Mouse (Mus musculus) cortical plate, adult 2 months (tissue): ENCODE data around the gene Clasp2. TPM values are rescaled to one million over a fixed set of nuclear protein-coding genes. Genes with fewer than 3 reads are reported as not detected.
A peak's percentile ranks its signal among the peaks of the same experiment; 100 is the strongest.

Experiments used
- H3K27ac ChIP-seq: fragments of 200-500 bp; 2 replicates; pipeline ENCODE4 v1.5.1; 2012; ENCODE audit warnings: low read length, control low read depth, inconsistent platforms; ENCODE audit not compliant: insufficient read depth
- H3K4me1 ChIP-seq: fragments of 200-500 bp; 2 replicates; pipeline ENCODE4 v1.6.1; 2011; ENCODE audit warnings: low read length; ENCODE audit not compliant: control insufficient read depth, insufficient read depth
- H3K4me3 ChIP-seq: fragments of 200-500 bp; 2 replicates; pipeline ENCODE4 v1.5.1; 2011; ENCODE audit warnings: mild to moderate bottlenecking, low read length, control low read depth; ENCODE audit not compliant: insufficient read depth
- CTCF ChIP-seq: fragments of 200-500 bp; IDR thresholded peaks from 2 replicates; pipeline ENCODE4 v1.5.1; 2011; ENCODE audit warnings: mild to moderate bottlenecking, control low read depth, low read length; ENCODE audit not compliant: insufficient read depth; ENCODE audit errors: extremely low read depth
- POLR2A ChIP-seq: fragments of 200-500 bp; IDR thresholded peaks from 2 replicates; pipeline ENCODE4 v1.6.1; 2011; ENCODE audit warnings: mild to moderate bottlenecking, low read length, control low read depth; ENCODE audit not compliant: insufficient read depth; ENCODE audit errors: extremely low read depth
- polyA plus RNA-seq: library from polyadenylated mRNA; depleted of rRNA; stranded (reverse); fragments of >200 nt; gene quantifications from 2 replicates; pipeline ENCODE4 v1.2.3, GENCODE M21; 2012

Clasp2 gene
- polyA plus RNA-seq, 1 experiment, result 124 TPM

DNA sequence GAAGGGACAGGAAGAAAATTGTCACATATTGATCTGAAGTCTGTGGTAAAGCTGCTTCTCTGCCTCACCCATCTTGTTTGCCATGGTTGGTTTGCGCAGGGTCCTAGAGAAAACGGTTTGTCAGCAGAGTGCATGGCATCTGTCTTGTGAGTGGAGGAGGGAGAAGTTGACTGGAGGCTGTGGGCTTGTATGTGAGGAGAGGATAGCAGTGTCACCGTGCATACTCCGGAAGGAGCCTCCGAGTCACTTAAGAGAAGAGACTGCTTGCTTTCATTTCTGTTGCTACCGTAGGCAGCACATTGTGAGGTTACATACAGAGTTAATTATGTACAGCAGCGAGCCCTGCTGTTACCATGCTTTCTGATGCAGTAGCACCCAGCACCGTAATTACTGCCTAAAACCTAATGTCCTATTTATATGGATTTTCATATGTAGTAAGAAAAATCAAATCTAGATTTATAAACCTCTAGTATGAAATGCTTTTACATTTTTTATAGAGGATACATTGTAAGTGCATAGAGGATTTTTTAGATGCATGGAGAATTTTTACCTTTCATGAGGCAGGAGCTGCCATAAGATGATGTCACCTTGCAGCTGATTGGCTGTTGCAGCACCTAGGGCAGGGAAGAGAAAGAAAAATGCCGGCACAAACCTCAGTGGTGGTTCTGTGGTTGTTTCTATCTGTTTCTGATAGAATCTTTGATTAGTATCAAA, 70.8 kb downstream of the Clasp2 start:
- TF ChIP-seq CTCF (no peak), POLR2A (peak; percentile 75)
- H3K4me3 ChIP-seq, result peak overlapping the region; percentile 65
- peak overlapping the region; percentile 22 for H3K27ac ChIP-seq
- H3K4me1 ChIP-seq, result peaks cover 6% of the 10 kb centered on the region; the same call in 1 of the 2 replicates

DNA sequence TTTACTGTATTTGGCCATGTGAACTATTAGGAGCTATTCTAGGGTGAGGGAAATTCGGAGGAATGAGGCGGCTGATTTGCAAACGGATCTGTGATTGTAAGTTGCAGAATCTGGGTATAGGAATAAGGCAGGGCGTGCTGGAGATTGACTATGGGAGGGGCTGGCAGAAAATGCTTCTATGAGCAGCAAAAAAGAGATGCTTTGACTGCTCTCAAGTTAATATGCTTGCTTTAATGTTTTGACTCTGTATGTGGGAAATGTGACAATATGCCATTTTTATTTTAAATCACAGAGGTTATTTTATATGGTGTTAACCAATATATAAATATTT, 71.4 kb downstream of the Clasp2 start:
- Histone ChIP-seq H3K4me3 (peak overlapping the region; percentile 65), H3K27ac (0 out of 2 replicates have a peak overlapping the region, but pooled peaks have one; percentile 22), H3K4me1 (peaks cover 6% of the 10 kb centered on the region; the same call in 1 of the 2 replicates)
- TF ChIP-seq CTCF (no peak), POLR2A (no peak)

DNA sequence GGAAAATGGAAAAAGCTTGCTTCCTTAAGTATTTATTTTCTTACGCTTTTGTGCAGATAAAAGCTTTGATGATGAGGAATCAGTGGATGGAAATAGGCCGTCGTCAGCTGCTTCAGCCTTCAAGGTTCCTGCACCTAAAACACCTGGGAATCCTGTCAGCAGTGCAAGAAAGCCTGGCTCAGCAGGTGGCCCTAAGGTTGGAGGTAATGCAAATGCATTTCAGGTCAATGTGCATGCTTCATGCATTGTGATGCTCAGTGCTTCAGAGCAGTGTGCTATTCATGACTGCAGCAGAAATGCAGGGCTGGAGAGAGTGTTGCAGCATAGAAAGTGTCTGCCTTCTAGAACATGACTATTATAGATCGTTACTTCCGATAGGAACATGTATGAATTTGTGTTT, 71.8 kb downstream of the Clasp2 start:
- Histone ChIP-seq H3K4me1 (peaks cover 6% of the 10 kb centered on the region; the same call in 1 of the 2 replicates), H3K27ac (no peak overlapping the region), H3K4me3 (peak overlapping the region; percentile 65)
- no peak for TF ChIP-seq CTCF
- TF ChIP-seq POLR2A, result no peak

DNA sequence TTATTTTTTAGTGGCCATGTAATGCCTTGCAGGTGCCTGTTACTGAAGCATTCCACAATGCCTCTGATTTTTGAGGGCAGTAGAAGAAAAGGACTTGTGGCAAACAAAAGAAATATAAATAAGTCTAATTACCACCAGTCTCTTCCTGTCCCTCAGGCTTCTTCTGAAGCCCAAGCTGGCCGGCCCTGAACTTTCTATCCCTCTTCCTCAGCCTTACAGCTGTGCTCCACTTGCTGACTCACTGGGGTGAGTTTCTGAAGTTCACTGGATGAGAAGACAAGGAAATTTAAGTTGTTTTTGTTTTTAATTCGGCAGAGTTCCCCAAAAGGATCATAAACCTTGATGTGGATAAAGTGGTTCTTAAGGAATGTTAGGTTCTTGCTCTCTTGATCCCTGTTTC, 74.6 kb downstream of the Clasp2 start:
- no peak overlapping the region for H3K27ac ChIP-seq

DNA sequence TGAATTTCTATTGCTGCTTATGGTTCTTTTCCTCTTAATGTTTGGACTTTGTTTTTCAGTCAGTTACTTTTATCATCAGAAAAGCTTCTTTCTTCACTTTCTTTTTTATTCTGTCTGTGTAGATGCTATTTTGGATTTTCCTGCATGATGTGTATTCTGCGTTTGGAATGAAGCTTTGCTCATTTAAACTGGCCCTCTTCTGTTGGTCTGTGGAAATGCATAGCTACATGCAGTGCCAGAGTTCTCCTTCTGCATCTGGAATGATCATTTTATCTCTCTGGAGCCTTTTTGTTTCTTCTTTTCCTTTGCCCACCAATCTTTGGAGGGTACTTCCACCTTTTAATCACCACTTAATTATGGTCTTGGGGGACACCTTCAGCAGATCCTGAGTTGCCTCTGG, 80.9 kb downstream of the Clasp2 start:
- no peak for TF ChIP-seq POLR2A
- peak; percentile 32; the same call in 1 of the 2 replicates for TF ChIP-seq CTCF

More for the DNA sequence above, 74.6 kb downstream of the Clasp2 start:
- no peak overlapping the region for H3K4me3 ChIP-seq
- TF ChIP-seq POLR2A, result no peak
- TF ChIP-seq CTCF, result no peak
- peaks cover 10% of the 10 kb centered on the region; the same call in 1 of the 2 replicates for H3K4me1 ChIP-seq

DNA sequence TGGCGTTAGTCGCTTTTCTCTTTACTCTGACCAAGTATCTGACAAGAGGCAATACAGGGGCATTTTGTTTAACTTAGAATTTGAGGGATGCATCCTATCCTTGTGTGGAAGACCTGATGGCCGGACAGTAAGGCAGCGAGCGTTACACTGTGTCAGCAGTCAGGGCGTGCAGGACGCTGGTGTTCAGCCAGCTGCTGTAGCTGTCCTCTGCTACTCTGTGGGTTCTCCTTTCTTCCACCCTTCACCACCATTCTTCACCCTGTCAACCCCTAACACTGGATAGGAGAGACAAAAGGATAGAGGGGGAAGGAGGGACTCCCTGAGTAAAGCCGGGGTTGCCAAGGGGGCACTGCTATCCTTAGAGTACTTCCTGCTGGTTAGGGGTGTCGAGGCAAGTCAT, 87.4 kb downstream of the Clasp2 start:
- H3K4me3 ChIP-seq, result no peak overlapping the region
- peaks cover 10% of the 10 kb centered on the region for H3K4me1 ChIP-seq
- TF ChIP-seq POLR2A (no peak), CTCF (no peak)
- H3K27ac ChIP-seq, result no peak overlapping the region

More for the DNA sequence above, 80.9 kb downstream of the Clasp2 start:
- Histone ChIP-seq H3K27ac (no peak overlapping the region), H3K4me1 (peaks cover 9% of the 10 kb centered on the region; the same call in 1 of the 2 replicates), H3K4me3 (no peak overlapping the region)

DNA sequence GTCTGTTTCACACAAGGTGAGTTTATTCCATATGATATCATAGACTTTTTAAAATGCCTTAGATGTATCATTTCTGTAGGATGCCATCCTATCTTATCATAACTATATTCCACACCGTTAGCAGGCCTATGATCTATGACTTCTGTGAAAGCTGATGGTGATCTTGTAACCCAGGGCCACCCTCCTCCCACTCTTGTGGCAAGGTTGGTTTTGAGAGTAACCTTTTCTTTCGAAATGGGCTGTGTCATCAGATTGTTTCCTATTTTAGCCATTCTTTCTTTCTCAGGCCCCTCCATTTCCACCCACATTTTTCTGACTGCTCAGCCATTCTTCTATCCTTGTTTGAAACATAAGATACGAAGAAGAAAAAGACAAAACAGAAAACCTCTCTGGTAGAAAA, 88.9 kb downstream of the Clasp2 start:
- Histone ChIP-seq H3K4me1 (peaks cover 10% of the 10 kb centered on the region), H3K27ac (no peak overlapping the region), H3K4me3 (no peak overlapping the region)
- TF ChIP-seq CTCF, result no peak

DNA sequence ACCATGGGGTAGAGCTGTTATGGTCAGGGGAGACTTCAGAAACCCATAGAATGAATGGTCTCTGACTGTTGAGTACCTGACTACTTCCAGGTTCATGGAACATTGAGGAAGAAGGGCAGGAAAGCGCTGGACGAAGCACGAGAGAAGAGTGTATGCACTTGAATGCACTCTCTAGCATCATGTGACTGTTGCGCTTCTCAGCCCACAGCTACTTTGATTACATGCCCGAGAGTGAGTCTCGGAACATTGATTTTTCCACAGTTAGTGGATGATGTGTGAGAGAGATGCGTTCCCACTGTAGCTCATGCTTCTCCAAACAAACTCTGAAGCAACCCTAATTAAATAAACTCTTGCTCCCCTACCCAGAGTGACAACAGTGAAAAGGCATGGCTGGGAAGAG, 92.2 kb downstream of the Clasp2 start:
- no peak overlapping the region for H3K4me3 ChIP-seq
- no peak for TF ChIP-seq POLR2A
- TF ChIP-seq CTCF, result no peak
- no peak overlapping the region for H3K27ac ChIP-seq
- H3K4me1 ChIP-seq, result peaks cover 8% of the 10 kb centered on the region

DNA sequence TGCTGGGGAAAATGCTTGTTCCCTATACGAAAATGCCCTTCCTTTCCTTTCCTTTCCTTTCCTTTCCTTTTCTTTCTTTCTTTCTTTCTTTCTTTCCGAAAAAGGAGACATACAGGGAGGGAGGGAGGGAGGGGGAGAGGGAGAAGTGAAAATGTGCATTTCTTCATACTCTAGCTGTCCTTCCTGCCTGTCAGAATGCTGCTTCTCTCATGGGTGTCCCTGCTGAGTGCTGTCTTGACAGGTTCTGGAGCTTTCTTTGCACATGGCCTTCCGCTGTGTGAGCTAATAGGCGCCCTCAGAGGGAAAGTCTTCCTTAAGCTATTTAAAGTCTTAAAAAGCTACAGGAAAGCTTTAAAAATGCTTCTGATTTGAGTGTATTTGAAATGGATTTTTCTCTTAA, 95.7 kb downstream of the Clasp2 start:
- Histone ChIP-seq H3K4me1 (peaks cover 3% of the 10 kb centered on the region), H3K27ac (no peak overlapping the region), H3K4me3 (no peak overlapping the region)
- TF ChIP-seq POLR2A (no peak), CTCF (no peak)

DNA sequence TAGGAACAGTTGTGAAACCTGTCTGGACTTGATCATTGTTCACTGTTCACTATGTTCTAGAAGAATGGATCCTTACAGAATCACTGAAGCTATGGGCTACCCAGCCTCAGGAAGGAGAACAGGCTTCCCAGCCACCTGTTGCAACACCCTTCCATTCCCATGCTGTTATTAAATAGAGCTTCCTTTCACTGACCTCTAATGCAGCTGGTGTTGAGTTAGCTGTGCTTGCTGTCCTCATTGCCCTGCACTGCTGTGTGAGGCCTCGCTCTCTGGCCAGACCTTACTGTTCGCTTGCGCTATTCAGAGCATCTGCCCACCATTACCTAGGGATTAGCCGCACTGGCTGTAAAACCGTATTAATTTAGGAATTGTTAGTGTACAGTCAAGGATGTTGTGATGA, 96.2 kb downstream of the Clasp2 start:
- H3K4me1 ChIP-seq, result peaks cover 3% of the 10 kb centered on the region
- no peak for TF ChIP-seq CTCF
- no peak for TF ChIP-seq POLR2A
- H3K27ac ChIP-seq, result no peak overlapping the region
- no peak overlapping the region for H3K4me3 ChIP-seq
